Comparison of ENCODE assay signal across 8 mouse cellular contexts in the genomic region with DNA sequence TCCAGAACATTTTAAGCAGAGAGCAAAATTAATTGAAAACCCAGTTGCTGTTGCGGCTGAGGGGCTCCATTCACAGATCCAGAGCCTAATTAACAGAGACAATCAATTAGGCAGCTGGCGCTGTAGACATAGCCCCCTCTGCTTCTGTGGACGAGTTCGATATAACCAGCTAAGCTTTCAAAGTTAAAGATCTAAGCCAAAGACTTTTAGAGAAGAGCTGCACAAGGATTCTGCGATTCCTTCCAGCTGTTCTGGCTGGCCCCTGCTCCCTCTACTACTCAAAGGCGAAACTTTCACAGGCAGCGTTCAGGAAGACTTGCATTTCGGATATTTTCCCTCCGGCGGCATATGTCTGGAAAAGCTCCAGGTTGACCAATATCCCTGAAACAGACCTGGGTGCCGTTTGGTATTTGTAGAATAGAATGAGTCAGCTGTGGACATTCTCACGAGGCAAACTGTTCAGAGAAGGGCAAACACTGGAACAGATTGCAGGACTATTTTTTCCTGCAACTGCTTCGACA. TPM values are rescaled to one million over a fixed set of nuclear protein-coding genes. Genes with fewer than 3 reads are reported as not detected.
A peak's percentile ranks its signal among the peaks of the same experiment; 100 is the strongest.
DNase-seq lines count a peak whose midpoint lies in the region; ATAC-seq and TF ChIP-seq lines count a peak whose summit lies in the region.

No protein-coding gene starts in this region.

- no peak overlapping the region for H3K9ac ChIP-seq in hindbrain, embryonic 14.5 days
- H3K9ac ChIP-seq in stomach, embryonic 14.5 days (replicated peaks; ENCODE audit: low read depth, low read length) = no peak overlapping the region

- WGBS in lung, adult 2 months = 21% methylated on average over 13 of the region's 13 CpGs
- 47% methylated on average over 13 of the region's 13 CpGs for WGBS in hindbrain, embryonic 14.5 days
- 13% methylated on average over 13 of the region's 13 CpGs for WGBS in stomach, embryonic 14.5 days

- ATAC-seq in hindbrain, embryonic 14.5 days (ENCODE audit: low FRiP score) = no peak
- no peak for ATAC-seq in stomach, embryonic 14.5 days (ENCODE audit: insufficient number of reproducible peaks, insufficient read depth, low FRiP score, low read depth)

- peak; percentile 45 for DNase-seq in adrenal gland, postnatal 10 days
- DNase-seq in adrenal gland, adult 8-10 months = no peak
- DNase-seq in lung, adult 18-20 months = peak; percentile 9 to 48
- DNase-seq in lung, adult 2 months = no peak
- DNase-seq in hindbrain, embryonic 14.5 days (ENCODE audit: low spot score) = no peak
- no peak for DNase-seq in left cerebral cortex, adult 18-20 months (ENCODE audit: low spot score in 2 of 2)
- DNase-seq in frontal cortex, postnatal 10 days (ENCODE audit: low spot score in 2 of 2) = no peak

- H3K9me3 ChIP-seq in hindbrain, embryonic 14.5 days (ENCODE audit: control insufficient read depth, low read length) = no peaks in the 10 kb centered on the region
- no peaks in the 10 kb centered on the region for H3K9me3 ChIP-seq in stomach, embryonic 14.5 days (ENCODE audit: control insufficient read depth, low read depth, low read length)

- H3K4me1 ChIP-seq in lung, adult 2 months (ENCODE audit: control insufficient read depth, insufficient read depth, low read length) = peaks cover 10% of the 10 kb centered on the region
- H3K4me1 ChIP-seq in hindbrain, embryonic 14.5 days (replicated peaks; ENCODE audit: control insufficient read depth, insufficient read depth, low read length) = peaks cover 22% of the 10 kb centered on the region
- peaks cover 15% of the 10 kb centered on the region for H3K4me1 ChIP-seq in stomach, embryonic 14.5 days (ENCODE audit: control insufficient read depth, insufficient read depth, low read length)

- H3K36me3 ChIP-seq in hindbrain, embryonic 14.5 days (replicated peaks; ENCODE audit: control insufficient read depth, insufficient read depth) = no peaks in the 10 kb centered on the region
- H3K36me3 ChIP-seq in stomach, embryonic 14.5 days (ENCODE audit: control insufficient read depth, insufficient read depth, low read length) = no peaks in the 10 kb centered on the region

- TF ChIP-seq CTCF in lung, adult 2 months (IDR thresholded peaks at IDR 0.05; ENCODE audit: insufficient read depth, low read length) = no peak

- H3K27ac ChIP-seq in hindbrain, embryonic 14.5 days = peak overlapping the region; percentile 63
- H3K27ac ChIP-seq in stomach, embryonic 14.5 days (ENCODE audit: low read length) = peak overlapping the region; percentile 48; the same call in 1 of the 2 replicates

- 0 out of 2 replicates have a peak overlapping the region, but pooled peaks have one; percentile 11 for H3K4me2 ChIP-seq in hindbrain, embryonic 14.5 days (replicated peaks)
- H3K4me2 ChIP-seq in stomach, embryonic 14.5 days (replicated peaks; ENCODE audit: low read depth, low read length) = peak overlapping the region; percentile 15

- no peaks in the 10 kb centered on the region for H3K27me3 ChIP-seq in hindbrain, embryonic 14.5 days (ENCODE audit: control insufficient read depth, insufficient read depth, low read length)
- H3K27me3 ChIP-seq in stomach, embryonic 14.5 days (ENCODE audit: control insufficient read depth, insufficient read depth, low read length) = no peaks in the 10 kb centered on the region

- H3K4me3 ChIP-seq in lung, adult 2 months (replicated peaks; ENCODE audit: extremely low read depth, low read depth, low read length) = no peak overlapping the region
- no peak overlapping the region for H3K4me3 ChIP-seq in hindbrain, embryonic 14.5 days (replicated peaks; ENCODE audit: low read length)
- H3K4me3 ChIP-seq in stomach, embryonic 14.5 days (ENCODE audit: low read depth, low read length) = no peak overlapping the region

- no peak for TF ChIP-seq POLR2A in lung, adult 2 months (IDR thresholded peaks at IDR 0.05; ENCODE audit: borderline replicate concordance, extremely low read depth, low read depth, low read length)

RNA-seq across cellular contexts. Expression of a gene that starts 45.0 kb away (rescaled TPM):
- 10 to 100 TPM; 28.8 to 33.4 TPM for total RNA-seq in adrenal gland, postnatal 10 days (2021)
- total RNA-seq in adrenal gland, adult 8-10 months (2022) = 10 to 100 TPM; 29.7 to 35.1 (median 32.2) TPM
- polyA plus RNA-seq in lung, adult 2 months (2012; rRNA removed) = 3.8 and 4.4 TPM in 2 replicates
- polyA plus RNA-seq in hindbrain, embryonic 14.5 days (2014; fragmentation: Nextera tagmentation; extraction: Ambion mirVana) = 22.3 and 24.0 TPM in 2 replicates
- polyA plus RNA-seq in stomach, embryonic 14.5 days (2014; fragmentation: Nextera tagmentation; extraction: Ambion mirVana) = 22.6 and 24.8 TPM in 2 replicates
- total RNA-seq in left cerebral cortex, adult 18-20 months (2021) = 10 to 100 TPM; 22.8 to 22.9 TPM

Comparison
In these comparisons a context has a peak if more than half of its experiments do, and no peak if none do; other contexts are left out.
1. DNase-seq: peak in adrenal gland, postnatal 10 days (single experiment) and lung, adult 18-20 months (2 of 2); none in adrenal gland, adult 8-10 months (single experiment), lung, adult 2 months (single experiment), hindbrain, embryonic 14.5 days (single experiment), left cerebral cortex, adult 18-20 months (0 of 2) and frontal cortex, postnatal 10 days (0 of 2).